Mouse (Mus musculus) activated CD4-positive, CD25-positive, alpha-beta regulatory T cell, adult 4 months (primary cell): ENCODE data around the gene Srarp. TPM values are rescaled to one million over a fixed set of nuclear protein-coding genes. Genes with fewer than 3 reads are reported as not detected.

Experiments
- ATAC-seq: one replicate; pipeline ENCODE4 v1.8.0; 2017
- polyA plus RNA-seq, 2 experiments: library from polyadenylated mRNA; unstranded; fragments of 100-300 nt; shearing (Covaris generic); gene quantifications; one replicate each; pipeline ENCODE4 v1.2.1; 2017

The Srarp gene
- polyA plus RNA-seq, 2 experiments from 2014 or later: not detected

DNA sequence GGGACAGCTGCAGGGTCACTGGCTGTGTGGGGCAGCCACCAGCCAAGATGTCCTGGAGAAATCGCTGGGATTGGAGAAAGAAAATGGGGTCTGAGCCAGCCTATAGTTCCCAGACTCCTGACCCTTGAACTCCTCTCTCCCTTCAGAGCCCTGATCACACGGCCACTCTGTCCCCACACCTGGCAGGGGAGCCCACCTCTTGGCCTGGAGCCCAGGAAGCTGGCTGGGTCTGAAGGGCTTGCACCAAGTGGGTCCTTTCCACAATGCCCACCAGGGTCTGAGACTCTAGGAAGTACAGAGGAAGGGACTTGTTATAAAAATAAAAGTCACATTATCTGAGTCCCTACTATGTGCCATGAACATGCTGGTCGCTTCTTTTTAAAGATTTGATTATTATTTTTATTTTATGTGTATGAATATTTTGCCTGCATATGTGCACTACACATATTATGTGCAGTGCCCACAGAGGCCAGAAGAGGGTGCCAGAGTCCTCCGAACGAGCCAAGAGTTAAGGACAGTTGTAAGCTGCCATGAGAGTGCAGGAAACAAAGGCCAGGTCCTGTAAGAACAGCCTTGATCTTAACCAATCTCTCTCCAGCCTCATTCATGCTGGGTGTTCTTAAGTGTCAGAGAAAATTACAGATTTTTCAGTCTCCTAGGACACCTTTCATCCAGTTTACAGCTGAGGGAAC, 48.7 kb downstream of the Srarp start:
- peak; percentile 46 for ATAC-seq

DNA sequence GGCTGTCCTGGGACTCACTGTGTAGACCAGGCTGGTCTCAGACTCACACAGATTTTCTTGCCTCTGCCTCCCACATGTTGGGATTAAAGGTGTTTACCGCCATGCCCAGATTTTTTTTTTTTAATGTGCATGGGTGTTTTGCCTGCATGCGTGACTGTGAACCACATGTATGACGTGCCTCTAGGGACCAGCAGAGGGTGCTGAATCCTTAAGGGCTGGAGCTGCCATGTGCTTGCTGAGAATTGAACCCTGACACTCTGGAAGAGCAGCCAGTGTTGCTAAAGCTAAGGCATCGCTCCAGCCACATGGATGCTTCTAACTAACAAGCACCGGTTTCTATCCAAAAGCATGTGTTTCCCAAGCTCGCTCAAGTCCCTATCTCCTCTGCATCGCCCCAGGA, 49.8 kb downstream of the Srarp start:
- ATAC-seq: no peak

- ATAC-seq: no peak
These were observed 50.6 kb downstream of the Srarp start for GRCm38 (mm10) chr4:141385275-141385674.

Other genes starting within 250 kb of the Srarp start
- gene Rsg1, start 222.1 kb downstream of the Srarp start, polyA plus RNA-seq: 1 to 10 TPM; 1.5 to 3.2 TPM
- gene Arhgef19, start 196.6 kb downstream of the Srarp start, polyA plus RNA-seq: not detected
- gene Epha2, start 134.9 kb downstream of the Srarp start, polyA plus RNA-seq: not detected
- not detected for gene Fam131c, start 67.9 kb downstream of the Srarp start, polyA plus RNA-seq
- gene Clcnka, start 37.4 kb downstream of the Srarp start, polyA plus RNA-seq: not detected
- gene Clcnkb, start 20.1 kb downstream of the Srarp start, polyA plus RNA-seq: not detected
- gene Hspb7, start 15.3 kb downstream of the Srarp start, polyA plus RNA-seq: not detected
- gene Zbtb17, start 8.5 kb upstream of the Srarp start, polyA plus RNA-seq: 10 to 100 TPM; 13.6 to 16.3 TPM
- gene Spen, start 102.5 kb upstream of the Srarp start, polyA plus RNA-seq: 10 to 100 TPM in 1 of 2 experiments, 1 to 10 TPM in 1; 9.3 to 15.9 TPM
- under 1 TPM in 1 of 2 experiments, not detected in 1; 0.29 TPM for gene Fblim1, start 170.0 kb upstream of the Srarp start, polyA plus RNA-seq
- gene Tmem82, start 182.5 kb upstream of the Srarp start, polyA plus RNA-seq: under 1 TPM in 1 of 2 experiments, not detected in 1; 0.19 TPM
- not detected for gene Slc25a34, start 187.7 kb upstream of the Srarp start, polyA plus RNA-seq
- gene Plekhm2, start 228.8 kb upstream of the Srarp start, polyA plus RNA-seq: 1 to 10 TPM; 3.3 to 3.4 TPM
- not detected for gene Rsc1a1, start 249.5 kb upstream of the Srarp start, polyA plus RNA-seq